Mouse (Mus musculus) liver, adult 2 months (tissue): ENCODE data around the gene Yaf2.
"Not testable (repeated sequence)": the region's sequence is repeated elsewhere in the genome, so short reads cannot be mapped to it uniquely, and the experiment has no call there.

ENCODE experiments used
- CTCF ChIP-seq: fragments of 200-500 bp; IDR thresholded peaks from 2 replicates; pipeline ENCODE4 v1.5.1; 2011; ENCODE audit warnings: low read depth, low read length, control low read depth
- POLR2A ChIP-seq: fragments of 200-500 bp; IDR thresholded peaks from 2 replicates; pipeline ENCODE4 v1.6.1; 2011; ENCODE audit warnings: low read length, control low read depth; ENCODE audit not compliant: insufficient read depth; ENCODE audit errors: extremely low read depth

- not testable (repeated sequence) for TF ChIP-seq CTCF, POLR2A
Observed at GRCm38 (mm10) chr15:93236456-93236855, 100.3 kb downstream of the Yaf2 start.
